In genomic region chr7:34675831-34676514, GRCm38 (mm10) we compare ENCODE assay signal across 9 mouse cellular contexts. TPM values are rescaled to one million over a fixed set of nuclear protein-coding genes. Genes with fewer than 3 reads are reported as not detected.
DNase-seq lines count a peak whose midpoint lies in the region; ATAC-seq and TF ChIP-seq lines count a peak whose summit lies in the region.
"Had no signal": no experiment of that assay in that cellular context is flagged by ENCODE, and none has a peak within 500 bp of the region (broad histone marks: within the 10 kb centered on the region; RNA-seq: fewer than 3 reads in every experiment).

No protein-coding gene starts in this region.

- in situ Hi-C loops in ES-E14 (cut with MboI; ENCODE audit: low sequenced_read_pairs in 2 of 2, unreplicated experiment in 2 of 2), result no loop called here

- peak overlapping the region; percentile 50 to 60 for H3K4me3 ChIP-seq in ES-E14 (ENCODE audit: insufficient read depth in 1 of 2, low read depth in 1 of 2, low read length in 2 of 2, poor library complexity in 1 of 2, severe bottlenecking in 1 of 2)
- peak overlapping the region; percentile 45 for H3K4me3 ChIP-seq in forebrain, postnatal 0 days (ENCODE audit: low read depth, low read length)
- H3K4me3 ChIP-seq in liver, postnatal 0 days (ENCODE audit: low read depth, low read length), result no peak overlapping the region
- H3K4me3 ChIP-seq in neural tube, embryonic 15.5 days (replicated peaks), result peak overlapping the region; percentile 40
- H3K4me3 ChIP-seq: liver, embryonic 15.5 days had no signal

- peak; percentile 57 for ATAC-seq in forebrain, postnatal 0 days
- peak; percentile 45; the same call in 1 of the 2 replicates for ATAC-seq in liver, postnatal 0 days
- ATAC-seq in neural tube, embryonic 15.5 days (ENCODE audit: low FRiP score), result peak; percentile 29; the same call in 1 of the 2 replicates

- peaks cover 28% of the 10 kb centered on the region for H3K27me3 ChIP-seq in forebrain, postnatal 0 days (ENCODE audit: insufficient read depth, low read length)
- peaks cover 21% of the 10 kb centered on the region for H3K27me3 ChIP-seq in liver, postnatal 0 days (ENCODE audit: insufficient read depth, low read length)
- H3K27me3 ChIP-seq in neural tube, embryonic 15.5 days (replicated peaks), result peaks cover 37% of the 10 kb centered on the region

- intact Hi-C loops in heart, postnatal 25 days (cut with DNase I), result loop anchor here (1.0 to 10.0 kb wide), 6 partner anchors 43 to 495 kb away; partner anchors contain the start of gene Chst8

- 4% methylated on average over 33 of the region's 33 CpGs for WGBS in forebrain, postnatal 0 days
- WGBS in liver, postnatal 0 days (ENCODE audit: insufficient replicate concordance), result 12% methylated on average over 33 of the region's 33 CpGs
- 11% methylated on average over 33 of the region's 33 CpGs for WGBS in neural tube, embryonic 15.5 days

- H3K4me2 ChIP-seq in forebrain, postnatal 0 days (ENCODE audit: low read depth), result peak overlapping the region; percentile 79
- no peak overlapping the region for H3K4me2 ChIP-seq in liver, postnatal 0 days (ENCODE audit: low read depth, low read length)
- peak overlapping the region; percentile 74 for H3K4me2 ChIP-seq in neural tube, embryonic 15.5 days
- H3K4me2 ChIP-seq: liver, embryonic 15.5 days had no signal

- H3K4me1 ChIP-seq in ES-E14 (ENCODE audit: control insufficient read depth in 2 of 2, insufficient read depth in 2 of 2, low read length in 2 of 2, poor library complexity in 1 of 2), result peaks cover 0 to 12% of the 10 kb centered on the region in 2 experiments; a peak in 1 of 4 replicates
- H3K4me1 ChIP-seq in forebrain, postnatal 0 days (ENCODE audit: insufficient read depth), result 0 out of 2 replicates have a peak, but pooled peaks cover 2% of the 10 kb centered on the region
- no peaks in the 10 kb centered on the region for H3K4me1 ChIP-seq in liver, postnatal 0 days (ENCODE audit: insufficient read depth)
- peaks cover 19% of the 10 kb centered on the region for H3K4me1 ChIP-seq in neural tube, embryonic 15.5 days
- H3K4me1 ChIP-seq: liver, embryonic 15.5 days had no signal

- peak; percentile 94 for TF ChIP-seq CTCF in forebrain, postnatal 0 days (IDR thresholded peaks at IDR 0.05; ENCODE audit: low read depth)
- peak; percentile 85 for TF ChIP-seq CTCF in liver, postnatal 0 days (IDR thresholded peaks at IDR 0.05; ENCODE audit: low read depth)

- no peak for TF ChIP-seq EP300 in liver, postnatal 0 days (IDR thresholded peaks at IDR 0.05; ENCODE audit: low read depth)

- DNase-seq in ES-E14 (ENCODE audit: low read depth, low spot score), result peak; percentile 81
- peak; percentile 46 for DNase-seq in cerebellum, adult 11-12 months
- DNase-seq in forebrain, postnatal 0 days, result peak; percentile 91
- DNase-seq in heart, postnatal 25 days (ENCODE audit: low spot score), result peak; percentile 28
- peak; percentile 87 to 90 for DNase-seq in kidney, postnatal 4 days
- peak; percentile 65 for DNase-seq in liver, postnatal 0 days
- peak; percentile 33 for DNase-seq in thymus, postnatal 25 days

- H3K27ac ChIP-seq in ES-E14 (ENCODE audit: insufficient read depth, low read depth, low read length, poor library complexity, severe bottlenecking), result no peak overlapping the region
- H3K27ac ChIP-seq in forebrain, postnatal 0 days (ENCODE audit: low read depth, low read length), result no peak overlapping the region
- H3K27ac ChIP-seq in liver, postnatal 0 days (ENCODE audit: low read depth), result no peak overlapping the region
- H3K27ac ChIP-seq in neural tube, embryonic 15.5 days (replicated peaks), result no peak overlapping the region
- H3K27ac ChIP-seq: liver, embryonic 15.5 days had no signal

- H3K9ac ChIP-seq in ES-E14 (ENCODE audit: insufficient read depth, low read depth, low read length, poor library complexity, severe bottlenecking), result peak overlapping the region; percentile 36; the same call in 1 of the 2 replicates
- H3K9ac ChIP-seq in forebrain, postnatal 0 days, result peak overlapping the region; percentile 43
- H3K9ac ChIP-seq in liver, postnatal 0 days (replicated peaks), result no peak overlapping the region
- H3K9ac ChIP-seq in neural tube, embryonic 15.5 days (replicated peaks), result peak overlapping the region; percentile 42
- H3K9ac ChIP-seq: liver, embryonic 15.5 days had no signal

- H3K36me3 ChIP-seq in ES-E14 (ENCODE audit: control insufficient read depth, insufficient read depth, low read length, poor library complexity, severe bottlenecking), result no peaks in the 10 kb centered on the region; the same call in 1 of the 2 replicates
- no peaks in the 10 kb centered on the region for H3K36me3 ChIP-seq in forebrain, postnatal 0 days (ENCODE audit: insufficient read depth)
- no peaks in the 10 kb centered on the region for H3K36me3 ChIP-seq in liver, postnatal 0 days (replicated peaks; ENCODE audit: insufficient read depth, low read length)
- H3K36me3 ChIP-seq in neural tube, embryonic 15.5 days, result no peaks in the 10 kb centered on the region
- H3K36me3 ChIP-seq: liver, embryonic 15.5 days had no signal

- no peaks in the 10 kb centered on the region for H3K9me3 ChIP-seq in ES-E14 (ENCODE audit: control insufficient read depth, insufficient read depth, low read depth, low read length)
- H3K9me3 ChIP-seq in forebrain, postnatal 0 days (ENCODE audit: low read length), result no peaks in the 10 kb centered on the region
- no peaks in the 10 kb centered on the region for H3K9me3 ChIP-seq in liver, postnatal 0 days (ENCODE audit: low read length)
- H3K9me3 ChIP-seq in neural tube, embryonic 15.5 days (replicated peaks), result no peaks in the 10 kb centered on the region
- H3K9me3 ChIP-seq: liver, embryonic 15.5 days had no signal

TF ChIP-seq in ES-E14, 5 proteins besides CTCF, POLR2A, EP300 and RAD21:
- TF ChIP-seq CHD2 (IDR thresholded peaks at IDR 0.05; ENCODE audit: low read depth, low read length), result no peak
- peak; percentile 88; the same call in 1 of the 2 replicates for TF ChIP-seq ZC3H11A (IDR thresholded peaks at IDR 0.05; ENCODE audit: borderline replicate concordance, low read depth, low read length)

RNA-seq across cellular contexts. Expression of gene Kctd15, which starts 19.4 kb away (rescaled TPM):
- total RNA-seq in ES-E14 (2012; rRNA removed), result 15.9 and 18.1 TPM in 2 replicates
- total RNA-seq in forebrain, postnatal 0 days (2014; rRNA removed), result 57.9 and 59.4 TPM in 2 replicates
- 16.7 and 18.3 TPM in 2 replicates for polyA plus RNA-seq in forebrain, postnatal 0 days (2015; fragmentation: Nextera tagmentation; extraction: Ambion mirVana)
- 1 to 10 TPM; 2.8 to 3.8 TPM for total RNA-seq in heart, postnatal 25 days (2021)
- 0.47 and 0.63 TPM in 2 replicates for polyA plus RNA-seq in liver, postnatal 0 days (2015; fragmentation: Nextera tagmentation; extraction: Ambion mirVana)
- 26.0 and 26.9 TPM in 2 replicates for polyA plus RNA-seq in neural tube, embryonic 15.5 days (2015; fragmentation: Nextera tagmentation; extraction: Ambion mirVana)

Comparison
In these comparisons a context has a peak if more than half of its experiments do, and no peak if none do; other contexts are left out.
1. DNase-seq: peak in every context shown above with its lines; median percentile 91 in forebrain, postnatal 0 days; 88 in kidney, postnatal 4 days; 81 in ES-E14; 65 in liver, postnatal 0 days; 46 in cerebellum, adult 11-12 months; 33 in thymus, postnatal 25 days; 28 in heart, postnatal 25 days.